Mouse (Mus musculus) stomach, postnatal 0 days (tissue): ENCODE data around the gene Corin. TPM values are rescaled to one million over a fixed set of nuclear protein-coding genes. Genes with fewer than 3 reads are reported as not detected.

Source experiments
- ATAC-seq: fragments of 200-750 bp; cut with Nextera tagmentation; 2 replicates; pipeline ENCODE4 v1.8.0; 2017; ENCODE audit not compliant: low FRiP score, low TSS enrichment
- DNase-seq: peaks from one replicate; pipeline ENCODE4 v3.0.0-alpha.2; 2016; ENCODE audit warnings: low spot score
- H3K27ac ChIP-seq: fragments of 300-500 bp; sonication (generic); replicated peaks from 2 replicates; pipeline ENCODE4 v1.5.1; 2014; ENCODE audit warnings: mild to moderate bottlenecking, control low read depth
- H3K27me3 ChIP-seq: fragments of 300-500 bp; sonication (generic); 2 replicates; pipeline ENCODE4 v1.6.1; 2014; ENCODE audit warnings: low read length; ENCODE audit not compliant: control insufficient read depth, insufficient read depth
- H3K36me3 ChIP-seq: fragments of 300-500 bp; sonication (generic); 2 replicates; pipeline ENCODE4 v1.6.1; 2014; ENCODE audit warnings: low read length, mixed read lengths; ENCODE audit not compliant: control insufficient read depth, insufficient read depth
- H3K4me1 ChIP-seq: fragments of 300-500 bp; sonication (generic); replicated peaks from 2 replicates; pipeline ENCODE4 v1.6.1; 2014; ENCODE audit warnings: antibody characterized with exemption; ENCODE audit not compliant: control insufficient read depth, insufficient read depth
- H3K4me2 ChIP-seq: fragments of 300-500 bp; sonication (generic); replicated peaks from 2 replicates; pipeline ENCODE4 v1.6.1; 2014; ENCODE audit warnings: low read depth, mild to moderate bottlenecking, control low read depth, moderate library complexity
- H3K4me3 ChIP-seq: fragments of 300-500 bp; sonication (generic); 2 replicates; pipeline ENCODE4 v1.5.1; 2014; ENCODE audit warnings: low read depth, low read length, control low read depth
- H3K9ac ChIP-seq: fragments of 300-500 bp; sonication (generic); 2 replicates; pipeline ENCODE4 v1.6.1; 2014; ENCODE audit warnings: mild to moderate bottlenecking, low read length, control low read depth, mixed read lengths
- H3K9me3 ChIP-seq: fragments of 300-500 bp; sonication (generic); 2 replicates; pipeline ENCODE4 v1.6.1; 2016; ENCODE audit warnings: low read length; ENCODE audit not compliant: control insufficient read depth
- CTCF ChIP-seq: IDR thresholded peaks from 2 replicates; pipeline ENCODE4 v1.5.1; 2016; ENCODE audit warnings: antibody characterized with exemption, low read depth, mild to moderate bottlenecking, moderate library complexity
- EP300 ChIP-seq: optimal IDR thresholded peaks from 2 replicates; pipeline ENCODE3; 2016; ENCODE audit warnings: antibody characterized with exemption
- WGBS: fragments of 180-500 bp; shearing (Covaris S2); extraction: QIAGEN DNeasy Blood & Tissue Kit; methylation state at CpG from one replicate; pipeline ENCODE4 v1.1.7; 2014; 5-methylcytosine and 5-hydroxymethylcytosine counted together
- polyA plus RNA-seq: library from polyadenylated mRNA; unstranded; fragments of >200 nt; fragmentation: Nextera tagmentation; extraction: Ambion mirVana; gene quantifications from 2 replicates; pipeline ENCODE4 v1.2.1, GENCODE M21; 2015

Gene Corin
- polyA plus RNA-seq, 1 experiment from 2014 or later, result 1.3 TPM

- no peak overlapping the region for H3K4me2 ChIP-seq
- 60% methylated on average over 9 of the region's 9 CpGs for whole genome bisulfite sequencing
- no peak overlapping the region for H3K27ac ChIP-seq
- H3K4me1 ChIP-seq, result no peaks in the 10 kb centered on the region
- ATAC-seq (no peak), DNase-seq (no peak)
- TF ChIP-seq CTCF, result no peak
- TF ChIP-seq EP300, result no peak
- no peak overlapping the region for H3K9ac ChIP-seq
- H3K9me3 ChIP-seq, result no peaks in the 10 kb centered on the region
- no peaks in the 10 kb centered on the region for H3K36me3 ChIP-seq
- no peak overlapping the region for H3K4me3 ChIP-seq
- H3K27me3 ChIP-seq, result no peaks in the 10 kb centered on the region
Measured at GRCm38 (mm10) chr5:72403376-72403775, 100.9 kb downstream of the Corin start.

DNA sequence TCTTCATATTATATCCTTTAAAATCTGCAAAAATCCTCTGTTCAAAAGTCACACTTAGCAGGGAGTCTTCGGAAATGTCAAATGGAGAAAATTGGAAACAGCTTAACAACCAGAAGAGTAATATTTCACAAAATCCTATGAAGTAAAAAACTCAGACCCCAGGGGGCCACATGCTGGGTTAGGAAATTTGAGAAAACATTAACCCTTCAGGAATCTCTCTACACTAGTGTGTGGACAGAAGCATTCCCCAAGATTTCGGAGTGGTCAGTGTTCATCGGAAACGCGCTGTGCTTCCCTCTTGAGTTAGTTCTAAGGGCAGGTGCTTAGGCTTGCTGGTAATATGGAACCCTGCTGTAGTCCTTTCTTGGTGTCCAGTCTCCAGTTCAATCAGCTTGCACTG lies 101.4 kb downstream of the Corin start:
- Histone ChIP-seq H3K4me1 (no peaks in the 10 kb centered on the region), H3K27ac (no peak overlapping the region), H3K27me3 (no peaks in the 10 kb centered on the region), H3K4me3 (no peak overlapping the region), H3K9me3 (no peaks in the 10 kb centered on the region), H3K36me3 (no peaks in the 10 kb centered on the region), H3K9ac (no peak overlapping the region), H3K4me2 (no peak overlapping the region)
- 78% methylated on average over 5 of the region's 5 CpGs for WGBS
- DNase-seq (no peak), ATAC-seq (no peak)
- no peak for TF ChIP-seq EP300

DNA sequence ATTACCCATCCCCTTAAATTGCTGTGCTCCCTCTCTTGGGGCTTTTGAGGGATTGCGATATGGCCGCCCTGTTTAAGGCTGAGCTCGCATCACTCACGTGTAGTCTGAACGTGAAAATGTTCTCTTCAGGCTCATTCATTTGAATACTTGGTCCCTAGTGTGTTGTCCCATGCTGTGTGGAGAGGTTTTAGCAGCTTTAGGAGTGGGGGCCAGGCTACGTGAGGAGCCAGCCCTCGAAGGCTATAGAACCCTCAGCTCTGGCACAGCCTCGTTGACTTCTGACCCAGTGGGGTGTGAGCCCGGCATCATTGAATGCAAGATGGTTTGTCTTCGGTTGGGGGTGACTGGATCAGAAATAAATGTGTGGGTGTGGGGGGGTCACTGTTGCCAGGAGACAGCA lies 102.5 kb downstream of the Corin start:
- H3K4me1 ChIP-seq, result no peaks in the 10 kb centered on the region
- H3K27ac ChIP-seq, result no peak overlapping the region
- no peak overlapping the region for H3K4me2 ChIP-seq
- no peak overlapping the region for H3K9ac ChIP-seq
- H3K4me3 ChIP-seq, result no peak overlapping the region
- 82% methylated on average over 10 of the region's 10 CpGs for WGBS
- DNase-seq, result no peak
- no peak for ATAC-seq
- TF ChIP-seq EP300 (no peak), CTCF (no peak)
- H3K27me3 ChIP-seq, result no peaks in the 10 kb centered on the region
- H3K36me3 ChIP-seq, result no peaks in the 10 kb centered on the region
- H3K9me3 ChIP-seq, result no peaks in the 10 kb centered on the region

DNA sequence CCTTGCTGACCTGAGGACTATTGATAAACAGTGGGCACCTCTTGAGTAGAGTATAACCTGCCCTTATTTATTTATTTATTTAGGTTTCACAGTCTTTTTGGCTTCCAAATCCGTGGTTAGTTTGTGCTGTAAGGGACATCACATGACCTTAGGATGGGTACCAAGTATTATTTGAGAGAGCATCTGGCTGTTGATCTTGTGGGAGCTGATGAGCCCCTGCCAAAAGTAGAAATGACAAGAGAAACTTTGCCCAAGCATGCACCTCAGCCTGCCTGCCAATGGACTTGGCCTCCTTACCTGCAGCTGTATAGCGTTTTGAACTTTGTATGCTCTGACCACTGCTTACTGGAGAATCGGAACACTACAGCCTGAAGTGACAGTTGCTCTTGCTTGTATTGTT lies 103.0 kb downstream of the Corin start:
- no peaks in the 10 kb centered on the region for H3K9me3 ChIP-seq
- no peak for DNase-seq

GRCm38 (mm10) chr5:72382148-72382547 lies 122.1 kb downstream of the Corin start:
- no peaks in the 10 kb centered on the region for H3K9me3 ChIP-seq
- TF ChIP-seq CTCF (no peak), EP300 (no peak)
- DNase-seq (no peak), ATAC-seq (no peak)
- no peaks in the 10 kb centered on the region for H3K36me3 ChIP-seq
- H3K27ac ChIP-seq, result no peak overlapping the region
- no peaks in the 10 kb centered on the region for H3K4me1 ChIP-seq
- no peak overlapping the region for H3K9ac ChIP-seq
- H3K4me2 ChIP-seq, result no peak overlapping the region
- H3K27me3 ChIP-seq, result no peaks in the 10 kb centered on the region
- H3K4me3 ChIP-seq, result no peak overlapping the region
- WGBS, result 38% methylated on average over 1 of the region's 1 CpGs

More for the DNA sequence above, 103.0 kb downstream of the Corin start:
- TF ChIP-seq CTCF (no peak), EP300 (no peak)
- 77% methylated on average over 3 of the region's 3 CpGs for WGBS
- Histone ChIP-seq H3K27ac (no peak overlapping the region), H3K4me3 (no peak overlapping the region), H3K4me2 (no peak overlapping the region), H3K9ac (no peak overlapping the region), H3K27me3 (no peaks in the 10 kb centered on the region), H3K36me3 (no peaks in the 10 kb centered on the region), H3K4me1 (no peaks in the 10 kb centered on the region)
- no peak for ATAC-seq

- Histone ChIP-seq H3K36me3 (no peaks in the 10 kb centered on the region), H3K27me3 (no peaks in the 10 kb centered on the region), H3K4me2 (no peak overlapping the region), H3K4me1 (no peaks in the 10 kb centered on the region), H3K27ac (no peak overlapping the region), H3K4me3 (no peak overlapping the region), H3K9ac (no peak overlapping the region), H3K9me3 (no peaks in the 10 kb centered on the region)
- no peak for ATAC-seq
- WGBS, result 70% methylated on average over 8 of the region's 8 CpGs
- no peak for TF ChIP-seq EP300
- no peak for TF ChIP-seq CTCF
- DNase-seq, result no peak
Measured at GRCm38 (mm10) chr5:72380616-72381015, 123.7 kb downstream of the Corin start.
